Mouse (Mus musculus) liver, embryonic 14.5 days (tissue): ENCODE measurements at regions not wholly inside any gene's neighbourhood (a gene's known extent, or its start where the extent isn't known, plus 50 kb on each side); places are given as distances from the start of the nearest gene placed in this dataset.
"Not testable (repeated sequence)": the region's sequence is repeated elsewhere in the genome, so short reads cannot be mapped to it uniquely, and the experiment has no call there.

Experiments
- ATAC-seq: fragments of 200-750 bp; cut with Nextera tagmentation; 2 replicates; pipeline ENCODE4 v1.8.0; 2017; ENCODE audit warnings: moderate number of reproducible peaks, mild to moderate bottlenecking, moderate library complexity; ENCODE audit not compliant: insufficient read depth
- DNase-seq, 3 experiments: peaks; one replicate each; pipeline ENCODE4 v3.0.0-alpha.2; 2012 to 2013; ENCODE audit warnings: low read depth in 3 of 3, low spot score in 3 of 3
- H3K27ac ChIP-seq: fragments of 300-500 bp; sonication (generic); 2 replicates; pipeline ENCODE4 v1.5.1; 2014; ENCODE audit warnings: moderate library complexity, mild to moderate bottlenecking, control low read depth, inconsistent platforms
- H3K27me3 ChIP-seq: fragments of 300-500 bp; sonication (generic); 2 replicates; pipeline ENCODE4 v1.6.1; 2014; ENCODE audit warnings: mild to moderate bottlenecking, low read length, moderate library complexity; ENCODE audit not compliant: control insufficient read depth, insufficient read depth
- H3K36me3 ChIP-seq: fragments of 300-500 bp; sonication (generic); replicated peaks from 2 replicates; pipeline ENCODE4 v1.6.1; 2014; ENCODE audit warnings: low read depth; ENCODE audit not compliant: control insufficient read depth, insufficient read depth
- H3K4me1 ChIP-seq, 2 experiments: fragments of 200-500 bp in 1 of 2; fragments of 300-500 bp in 1 of 2; sonication (generic) in 1 of 2; replicated peaks; 2 replicates each; pipeline ENCODE4 v1.6.1; 2012 to 2014; ENCODE audit warnings: antibody characterized with exemption in 1 of 2, inconsistent platforms in 1 of 2, low read length in 1 of 2; ENCODE audit not compliant: control insufficient read depth in 2 of 2, insufficient read depth in 2 of 2
- H3K4me2 ChIP-seq: fragments of 300-500 bp; sonication (generic); 2 replicates; pipeline ENCODE4 v1.6.1; 2014; ENCODE audit warnings: low read depth, mild to moderate bottlenecking, control low read depth, moderate library complexity
- H3K4me3 ChIP-seq, 2 experiments: fragments of 200-500 bp in 1 of 2; fragments of 300-500 bp in 1 of 2; sonication (generic) in 1 of 2; 2 replicates each; pipeline ENCODE4 v1.5.1; 2012 to 2014; ENCODE audit warnings: low read depth in 2 of 2, low read length in 2 of 2, mild to moderate bottlenecking in 2 of 2, control low read depth in 1 of 2, inconsistent platforms in 1 of 2, moderate library complexity in 1 of 2; ENCODE audit not compliant: insufficient read depth in 1 of 2
- H3K9ac ChIP-seq: fragments of 300-500 bp; sonication (generic); replicated peaks from 2 replicates; pipeline ENCODE4 v1.6.1; 2014; ENCODE audit warnings: mild to moderate bottlenecking, control low read depth, moderate library complexity
- H3K9me3 ChIP-seq: fragments of 300-500 bp; sonication (generic); 2 replicates; pipeline ENCODE4 v1.6.1; 2016; ENCODE audit warnings: low read length, mixed read lengths; ENCODE audit not compliant: control insufficient read depth
- CTCF ChIP-seq: IDR thresholded peaks from 2 replicates; pipeline ENCODE4 v1.5.1; 2016; ENCODE audit warnings: antibody characterized with exemption, low read depth, control low read depth
- EP300 ChIP-seq: IDR thresholded peaks from 2 replicates; pipeline ENCODE4 v1.6.1; 2016; ENCODE audit warnings: antibody characterized with exemption, low read depth
- WGBS: fragments of 180-500 bp; shearing (Covaris S2); extraction: QIAGEN DNeasy Blood & Tissue Kit; methylation state at CpG from one replicate; pipeline ENCODE4 v1.1.7; 2014; ENCODE audit not compliant: insufficient replicate concordance; 5-methylcytosine and 5-hydroxymethylcytosine counted together

- no peak for TF ChIP-seq CTCF
- TF ChIP-seq EP300, result no peak
- no peak overlapping the region for H3K4me3 ChIP-seq
- ATAC-seq (no peak), DNase-seq (no peak)
- whole genome bisulfite sequencing, result 53% methylated on average over 2 of the region's 2 CpGs
- H3K27me3 ChIP-seq, result no peaks in the 10 kb centered on the region
- no peaks in the 10 kb centered on the region for H3K4me1 ChIP-seq
- H3K9ac ChIP-seq, result no peak overlapping the region
- no peak overlapping the region for H3K27ac ChIP-seq
- H3K9me3 ChIP-seq, result no peaks in the 10 kb centered on the region
- H3K36me3 ChIP-seq, result no peaks in the 10 kb centered on the region
- H3K4me2 ChIP-seq, result no peak overlapping the region
Measured at GRCm38 (mm10) chr8:31735610-31736009, 1692.9 kb upstream of the 5930422O12Rik start.

- DNase-seq, H3K4me1 ChIP-seq, H3K27ac ChIP-seq, H3K36me3 ChIP-seq, H3K9me3 ChIP-seq, H3K27me3 ChIP-seq, H3K9ac ChIP-seq, H3K4me3 ChIP-seq, H3K4me2 ChIP-seq, ATAC-seq: not testable (repeated sequence)
- WGBS, result 54% methylated on average over 6 of the region's 6 CpGs
Measured at GRCm38 (mm10) chr8:31737314-31737713, 1691.2 kb upstream of the 5930422O12Rik start.

GRCm38 (mm10) chr8:31746855-31747254 is 1681.7 kb upstream of the 5930422O12Rik start:
- TF ChIP-seq EP300 (no peak), CTCF (no peak)
- H3K27me3 ChIP-seq, result no peaks in the 10 kb centered on the region
- H3K36me3 ChIP-seq, result no peaks in the 10 kb centered on the region
- H3K4me2 ChIP-seq, result no peak overlapping the region
- ATAC-seq, result no peak
- no peaks in the 10 kb centered on the region for H3K9me3 ChIP-seq
- DNase-seq, result no peak
- no peaks in the 10 kb centered on the region for H3K4me1 ChIP-seq
- H3K4me3 ChIP-seq, result no peak overlapping the region
- no peak overlapping the region for H3K27ac ChIP-seq
- H3K9ac ChIP-seq, result no peak overlapping the region

GRCm38 (mm10) chr8:31749974-31750373 is 1678.5 kb upstream of the 5930422O12Rik start:
- DNase-seq, result no peak
- no peak for ATAC-seq
- no peak for TF ChIP-seq EP300
- no peak for TF ChIP-seq CTCF

GRCm38 (mm10) chr8:31750482-31751126 is 1677.9 kb upstream of the 5930422O12Rik start:
- TF ChIP-seq CTCF, result no peak
- no peak for TF ChIP-seq EP300
- ATAC-seq, result no peak

More at GRCm38 (mm10) chr8:31749974-31750373, 1678.5 kb upstream of the 5930422O12Rik start:
- 45% methylated on average over 2 of the region's 2 CpGs for WGBS
- H3K27ac ChIP-seq, result no peak overlapping the region
- no peaks in the 10 kb centered on the region for H3K4me1 ChIP-seq
- H3K27me3 ChIP-seq, result no peaks in the 10 kb centered on the region
- H3K9ac ChIP-seq, result no peak overlapping the region
- no peak overlapping the region for H3K4me2 ChIP-seq
- H3K9me3 ChIP-seq, result no peaks in the 10 kb centered on the region
- H3K4me3 ChIP-seq, result no peak overlapping the region
- H3K36me3 ChIP-seq, result no peaks in the 10 kb centered on the region

More at GRCm38 (mm10) chr8:31750482-31751126, 1677.9 kb upstream of the 5930422O12Rik start:
- Histone ChIP-seq H3K9me3 (no peaks in the 10 kb centered on the region), H3K4me2 (no peak overlapping the region), H3K27ac (no peak overlapping the region), H3K9ac (no peak overlapping the region), H3K4me1 (no peaks in the 10 kb centered on the region), H3K4me3 (no peak overlapping the region), H3K36me3 (no peaks in the 10 kb centered on the region), H3K27me3 (no peaks in the 10 kb centered on the region)
- DNase-seq, result no peak
- WGBS, result 55% methylated on average over 3 of the region's 3 CpGs
